Mouse (Mus musculus) heart, embryonic 10.5 days (tissue): ENCODE data around the gene Wdr54. TPM values are rescaled to one million over a fixed set of nuclear protein-coding genes. Genes with fewer than 3 reads are reported as not detected.
A peak's percentile ranks its signal among the peaks of the same experiment; 100 is the strongest.
"Not testable (repeated sequence)": the region's sequence is repeated elsewhere in the genome, so short reads cannot be mapped to it uniquely, and the experiment has no call there.

Experiments used
- DNase-seq: peaks from one replicate; pipeline ENCODE4 v3.0.0-alpha.2; 2017; ENCODE audit warnings: low spot score
- H3K27ac ChIP-seq: fragments of 300-500 bp; sonication (generic); 2 replicates; pipeline ENCODE4 v1.5.1; 2016; ENCODE audit warnings: mild to moderate bottlenecking
- H3K27me3 ChIP-seq: fragments of 300-500 bp; sonication (generic); 2 replicates; pipeline ENCODE4 v1.6.1; 2016; ENCODE audit warnings: mild to moderate bottlenecking; ENCODE audit not compliant: poor library complexity, insufficient read depth, severe bottlenecking
- H3K36me3 ChIP-seq: fragments of 300-500 bp; sonication (generic); 2 replicates; pipeline ENCODE4 v1.6.1; 2016; ENCODE audit warnings: mild to moderate bottlenecking, moderate library complexity
- H3K4me1 ChIP-seq: fragments of 300-500 bp; sonication (generic); 2 replicates; pipeline ENCODE4 v1.6.1; 2016; ENCODE audit warnings: mild to moderate bottlenecking
- H3K4me3 ChIP-seq: fragments of 300-500 bp; sonication (generic); 2 replicates; pipeline ENCODE4 v1.5.1; 2016; ENCODE audit warnings: mild to moderate bottlenecking, moderate library complexity
- H3K9me3 ChIP-seq: fragments of 300-500 bp; sonication (generic); 2 replicates; pipeline ENCODE4 v1.6.1; 2016; ENCODE audit warnings: mild to moderate bottlenecking, moderate library complexity
- WGBS: fragments of 180-500 bp; shearing (Covaris S2); methylation state at CpG from one replicate; pipeline ENCODE4 v1.1.7; 2016; 5-methylcytosine and 5-hydroxymethylcytosine counted together
- polyA plus RNA-seq: library from polyadenylated mRNA; unstranded; fragments of >200 nt; fragmentation: Nextera tagmentation; extraction: Ambion mirVana; gene quantifications from 2 replicates; pipeline ENCODE4 v1.2.1, GENCODE M21; 2016

Wdr54 gene
- polyA plus RNA-seq, 1 experiment from 2014 or later = 7.3 TPM

GRCm38 (mm10) chr6:83172240-83172920, 16.2 kb upstream of the Wdr54 start:
- WGBS = 66% methylated on average over 9 of the region's 9 CpGs
- Histone ChIP-seq H3K9me3 (no peaks in the 10 kb centered on the region), H3K4me1 (peaks cover 26% of the 10 kb centered on the region), H3K4me3 (no peak overlapping the region), H3K36me3 (peaks cover 8% of the 10 kb centered on the region), H3K27ac (no peak overlapping the region), H3K27me3 (no peaks in the 10 kb centered on the region)
- no peak for DNase-seq

- Histone ChIP-seq H3K4me1 (peaks cover 37% of the 10 kb centered on the region), H3K9me3 (no peaks in the 10 kb centered on the region), H3K27me3 (no peaks in the 10 kb centered on the region), H3K36me3 (peaks cover under 1% of the 10 kb centered on the region; the same call in 1 of the 2 replicates), H3K27ac (no peak overlapping the region), H3K4me3 (no peak overlapping the region)
- DNase-seq = no peak
- WGBS = 81% methylated on average over 5 of the region's 5 CpGs
Observed at GRCm38 (mm10) chr6:83171063-83171462, 14.9 kb upstream of the Wdr54 start.

GRCm38 (mm10) chr6:83169872-83170271, 13.7 kb upstream of the Wdr54 start:
- no peaks in the 10 kb centered on the region for H3K36me3 ChIP-seq
- H3K9me3 ChIP-seq = no peaks in the 10 kb centered on the region
- no peak overlapping the region for H3K4me3 ChIP-seq
- H3K4me1 ChIP-seq = peaks cover 37% of the 10 kb centered on the region
- DNase-seq = no peak
- H3K27ac ChIP-seq = no peak overlapping the region
- 84% methylated on average over 5 of the region's 5 CpGs for WGBS
- no peaks in the 10 kb centered on the region for H3K27me3 ChIP-seq

GRCm38 (mm10) chr6:83166243-83166630, 10.0 kb upstream of the Wdr54 start:
- peaks cover 34% of the 10 kb centered on the region for H3K4me1 ChIP-seq
- DNase-seq = no peak
- H3K4me3 ChIP-seq = peak overlapping the region; percentile 95

GRCm38 (mm10) chr6:83165607-83166242, 9.5 kb upstream of the Wdr54 start, which contains the start of gene Dctn1:
Dctn1 (plus strand) TSS chr6:83165920.
- H3K4me3 ChIP-seq = peak within 1 kb of the TSS; percentile 95
- H3K36me3 ChIP-seq = no peaks in the 10 kb centered on the region
- peaks cover 36% of the 10 kb centered on the region for H3K4me1 ChIP-seq
- H3K27me3 ChIP-seq = peaks cover 22% of the 10 kb centered on the region
- peak within 1 kb of the TSS; percentile 99 for H3K27ac ChIP-seq
- no peaks in the 10 kb centered on the region for H3K9me3 ChIP-seq
- under 1% methylated on average over 57 of the region's 58 CpGs for WGBS
- peak; percentile 96 for DNase-seq

More at GRCm38 (mm10) chr6:83166243-83166630, 10.0 kb upstream of the Wdr54 start:
- no peaks in the 10 kb centered on the region for H3K9me3 ChIP-seq
- H3K36me3 ChIP-seq = no peaks in the 10 kb centered on the region
- H3K27me3 ChIP-seq = peaks cover 17% of the 10 kb centered on the region
- peak overlapping the region; percentile 99 for H3K27ac ChIP-seq
- WGBS = 1% methylated on average over 12 of the region's 12 CpGs

GRCm38 (mm10) chr6:83165026-83165606, 8.9 kb upstream of the Wdr54 start:
- Histone ChIP-seq H3K4me1 (peaks cover 36% of the 10 kb centered on the region), H3K4me3 (peak overlapping the region; percentile 95), H3K36me3 (no peaks in the 10 kb centered on the region), H3K27ac (peak overlapping the region; percentile 99), H3K9me3 (no peaks in the 10 kb centered on the region), H3K27me3 (peaks cover 28% of the 10 kb centered on the region)
- no peak for DNase-seq
- WGBS = 7% methylated on average over 6 of the region's 6 CpGs

- Histone ChIP-seq H3K27ac (peak overlapping the region; percentile 42; the same call in 1 of the 2 replicates), H3K9me3 (no peaks in the 10 kb centered on the region)
- under 1% methylated on average over 8 of the region's 8 CpGs for WGBS
Observed at GRCm38 (mm10) chr6:83162701-83163100, 6.5 kb upstream of the Wdr54 start.

GRCm38 (mm10) chr6:83161921-83162641, 5.9 kb upstream of the Wdr54 start:
- peak; percentile 79 for DNase-seq
- Histone ChIP-seq H3K9me3 (no peaks in the 10 kb centered on the region), H3K27ac (peak overlapping the region; percentile 42; the same call in 1 of the 2 replicates), H3K36me3 (no peaks in the 10 kb centered on the region), H3K4me3 (peak overlapping the region; percentile 53), H3K4me1 (peaks cover 25% of the 10 kb centered on the region), H3K27me3 (peaks cover 36% of the 10 kb centered on the region)
- WGBS = under 1% methylated on average over 49 of the region's 49 CpGs

More at GRCm38 (mm10) chr6:83162701-83163100, 6.5 kb upstream of the Wdr54 start:
- peaks cover 30% of the 10 kb centered on the region for H3K4me1 ChIP-seq
- peak overlapping the region; percentile 53 for H3K4me3 ChIP-seq
- peaks cover 32% of the 10 kb centered on the region for H3K27me3 ChIP-seq
- no peaks in the 10 kb centered on the region for H3K36me3 ChIP-seq
- peak; percentile 80 for DNase-seq

- H3K27ac ChIP-seq = no peak overlapping the region; the same call in 1 of the 2 replicates
- WGBS = 6% methylated on average over 19 of the region's 19 CpGs
Observed at GRCm38 (mm10) chr6:83161442-83161841, 5.2 kb upstream of the Wdr54 start.

GRCm38 (mm10) chr6:83159456-83159855, 3.3 kb upstream of the Wdr54 start:
- H3K9me3 ChIP-seq, H3K36me3 ChIP-seq, DNase-seq, H3K4me3 ChIP-seq, H3K27ac ChIP-seq: not testable (repeated sequence)
- Histone ChIP-seq H3K27me3 (peaks cover 52% of the 10 kb centered on the region), H3K4me1 (peaks cover 32% of the 10 kb centered on the region)
- WGBS = 50% methylated on average over 3 of the region's 3 CpGs

More at GRCm38 (mm10) chr6:83161442-83161841, 5.2 kb upstream of the Wdr54 start:
- no peaks in the 10 kb centered on the region for H3K9me3 ChIP-seq
- peak overlapping the region; percentile 53 for H3K4me3 ChIP-seq
- peaks cover 38% of the 10 kb centered on the region for H3K27me3 ChIP-seq
- H3K4me1 ChIP-seq = peaks cover 21% of the 10 kb centered on the region
- no peaks in the 10 kb centered on the region for H3K36me3 ChIP-seq
- DNase-seq = no peak

- WGBS = 8% methylated on average over 23 of the region's 23 CpGs
- Histone ChIP-seq H3K4me1 (peaks cover 31% of the 10 kb centered on the region), H3K27ac (peak overlapping the region; percentile 65), H3K4me3 (peak overlapping the region; percentile 68), H3K27me3 (peaks cover 33% of the 10 kb centered on the region), H3K36me3 (peaks cover 15% of the 10 kb centered on the region; the same call in 1 of the 2 replicates), H3K9me3 (no peaks in the 10 kb centered on the region)
- no peak for DNase-seq
Observed at GRCm38 (mm10) chr6:83155552-83156238, 502 bp downstream of the Wdr54 start.

- 70% methylated on average over 5 of the region's 5 CpGs for WGBS
- H3K4me3 ChIP-seq = no peak overlapping the region
- H3K27me3 ChIP-seq = peaks cover 24% of the 10 kb centered on the region; the same call in 1 of the 2 replicates
- DNase-seq = no peak
- peaks cover 34% of the 10 kb centered on the region for H3K4me1 ChIP-seq
- no peaks in the 10 kb centered on the region for H3K9me3 ChIP-seq
- no peak overlapping the region for H3K27ac ChIP-seq
- H3K36me3 ChIP-seq = peaks cover 36% of the 10 kb centered on the region
Observed at GRCm38 (mm10) chr6:83153485-83153884, 2.7 kb downstream of the Wdr54 start.
